Mouse (Mus musculus) forebrain, embryonic 14.5 days (tissue): ENCODE results near the gene Acy3. TPM values are rescaled to one million over a fixed set of nuclear protein-coding genes. Genes with fewer than 3 reads are reported as not detected.

Source experiments
- ATAC-seq: fragments of 200-750 bp; cut with Nextera tagmentation; 2 replicates; pipeline ENCODE4 v1.8.0; 2017; ENCODE audit warnings: mild to moderate bottlenecking, moderate library complexity
- DNase-seq: peaks from one replicate; pipeline ENCODE4 v3.0.0-alpha.2; 2015; ENCODE audit warnings: low spot score
- H3K27ac ChIP-seq: fragments of 300-500 bp; sonication (generic); 2 replicates; pipeline ENCODE4 v1.5.1; 2014; ENCODE audit warnings: low read depth, mild to moderate bottlenecking, control low read depth, low read length, moderate library complexity
- H3K27me3 ChIP-seq: fragments of 300-500 bp; sonication (generic); replicated peaks from 2 replicates; pipeline ENCODE4 v1.6.1; 2014; ENCODE audit warnings: low read length, control low read depth, mixed read lengths; ENCODE audit not compliant: control insufficient read depth, insufficient read depth
- H3K36me3 ChIP-seq: fragments of 300-500 bp; sonication (generic); 2 replicates; pipeline ENCODE4 v1.6.1; 2014; ENCODE audit warnings: low read length, control low read depth; ENCODE audit not compliant: control insufficient read depth, insufficient read depth
- H3K4me1 ChIP-seq: fragments of 300-500 bp; sonication (generic); 2 replicates; pipeline ENCODE4 v1.6.1; 2014; ENCODE audit warnings: antibody characterized with exemption, low read length, control low read depth; ENCODE audit not compliant: control insufficient read depth, insufficient read depth
- H3K4me2 ChIP-seq: fragments of 300-500 bp; sonication (generic); 2 replicates; pipeline ENCODE4 v1.6.1; 2014; ENCODE audit warnings: mild to moderate bottlenecking, control low read depth, low read length
- H3K4me3 ChIP-seq: fragments of 300-500 bp; sonication (generic); 2 replicates; pipeline ENCODE4 v1.5.1; 2014; ENCODE audit warnings: low read depth, low read length, control low read depth
- H3K9ac ChIP-seq: fragments of 300-500 bp; sonication (generic); 2 replicates; pipeline ENCODE4 v1.6.1; 2014; ENCODE audit warnings: mild to moderate bottlenecking, low read length, control low read depth, moderate library complexity
- H3K9me3 ChIP-seq: fragments of 300-500 bp; sonication (generic); replicated peaks from 2 replicates; pipeline ENCODE4 v1.6.1; 2016; ENCODE audit warnings: low read length, control low read depth, mixed read lengths; ENCODE audit not compliant: control insufficient read depth
- WGBS: fragments of 180-500 bp; shearing (Covaris S2); extraction: QIAGEN DNeasy Blood & Tissue Kit; methylation state at CpG from one replicate; pipeline ENCODE4 v1.1.7; 2014; 5-methylcytosine and 5-hydroxymethylcytosine counted together
- polyA plus RNA-seq: library from polyadenylated mRNA; unstranded; fragments of >200 nt; fragmentation: Nextera tagmentation; extraction: Ambion mirVana; gene quantifications from 2 replicates; pipeline ENCODE4 v1.2.1, GENCODE M21; 2014

Acy3 gene
- polyA plus RNA-seq, 1 experiment from 2014 or later, result 2.3 TPM

DNA sequence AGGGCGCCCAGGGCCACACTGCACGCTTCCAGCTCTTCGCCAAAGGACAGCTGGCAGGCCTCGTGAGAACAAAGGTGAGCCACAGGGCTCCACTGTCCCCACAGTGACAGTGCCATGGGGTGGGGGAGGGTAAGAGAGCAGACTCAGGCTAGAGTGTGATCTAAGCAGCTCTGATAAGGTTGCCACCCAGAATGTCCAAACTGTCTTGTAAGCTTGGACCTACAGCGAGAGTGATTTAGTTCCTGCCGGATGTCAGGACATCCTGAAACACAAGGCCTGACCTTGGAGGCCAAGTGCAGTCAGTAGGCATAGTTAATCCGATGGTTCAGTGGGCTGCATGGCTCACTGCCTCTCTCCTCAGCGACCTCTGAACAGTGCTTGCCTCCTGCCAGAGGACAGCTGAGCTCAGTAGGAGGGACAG lies 1.1 kb upstream of the Acy3 start:
- H3K4me3 ChIP-seq, result no peak overlapping the region
- no peak for ATAC-seq
- no peak overlapping the region for H3K4me2 ChIP-seq
- DNase-seq, result no peak
- no peaks in the 10 kb centered on the region for H3K4me1 ChIP-seq
- H3K27ac ChIP-seq, result no peak overlapping the region
- H3K36me3 ChIP-seq, result no peaks in the 10 kb centered on the region
- no peak overlapping the region for H3K9ac ChIP-seq
- H3K27me3 ChIP-seq, result no peaks in the 10 kb centered on the region
- H3K9me3 ChIP-seq, result no peaks in the 10 kb centered on the region
- WGBS, result 39% methylated on average over 8 of the region's 8 CpGs

DNA sequence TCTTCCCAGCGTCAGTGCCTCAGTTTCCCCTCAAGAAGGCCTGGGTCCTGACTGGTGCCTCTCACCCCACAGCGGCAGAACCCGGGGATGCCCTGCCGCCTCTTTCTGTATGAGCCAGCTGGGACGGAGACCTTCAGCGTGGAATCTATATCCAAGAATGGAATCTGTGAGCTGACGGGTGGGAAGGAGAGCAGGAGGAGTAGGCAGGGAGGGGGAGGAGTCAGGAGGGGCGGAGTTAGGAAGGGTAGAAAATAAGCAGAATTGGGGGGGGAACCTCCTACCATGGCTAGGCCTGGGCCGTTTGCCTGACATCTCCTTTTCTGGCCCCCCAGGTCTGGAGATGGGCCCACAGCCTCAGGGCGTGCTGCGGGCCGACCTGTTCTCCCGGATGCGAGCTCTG lies 1.7 kb downstream of the Acy3 start:
- Histone ChIP-seq H3K27me3 (no peaks in the 10 kb centered on the region), H3K36me3 (no peaks in the 10 kb centered on the region), H3K9ac (no peak overlapping the region), H3K9me3 (no peaks in the 10 kb centered on the region), H3K4me2 (no peak overlapping the region), H3K4me3 (no peak overlapping the region), H3K4me1 (no peaks in the 10 kb centered on the region), H3K27ac (no peak overlapping the region)
- WGBS, result 88% methylated on average over 14 of the region's 14 CpGs
- DNase-seq (no peak), ATAC-seq (no peak)

GRCm38 (mm10) chr19:3988750-3989149 lies 2.4 kb downstream of the Acy3 start:
- Histone ChIP-seq H3K9me3 (no peaks in the 10 kb centered on the region), H3K4me2 (no peak overlapping the region), H3K36me3 (no peaks in the 10 kb centered on the region), H3K9ac (no peak overlapping the region), H3K4me1 (no peaks in the 10 kb centered on the region), H3K4me3 (no peak overlapping the region), H3K27me3 (no peaks in the 10 kb centered on the region), H3K27ac (no peak overlapping the region)
- DNase-seq (no peak), ATAC-seq (no peak)
- WGBS, result 86% methylated on average over 4 of the region's 4 CpGs

- no peak for DNase-seq
- Histone ChIP-seq H3K4me1 (no peaks in the 10 kb centered on the region), H3K36me3 (no peaks in the 10 kb centered on the region), H3K9ac (no peak overlapping the region), H3K27me3 (no peaks in the 10 kb centered on the region), H3K4me2 (no peak overlapping the region), H3K4me3 (no peak overlapping the region), H3K9me3 (no peaks in the 10 kb centered on the region), H3K27ac (no peak overlapping the region)
- ATAC-seq, result no peak
- WGBS, result 76% methylated on average over 6 of the region's 6 CpGs
Observed at GRCm38 (mm10) chr19:3990804-3991203, 4.4 kb downstream of the Acy3 start.

GRCm38 (mm10) chr19:3991562-3991961 lies 5.2 kb downstream of the Acy3 start:
- no peak overlapping the region for H3K4me3 ChIP-seq
- no peak overlapping the region for H3K4me2 ChIP-seq
- H3K36me3 ChIP-seq, result no peaks in the 10 kb centered on the region
- DNase-seq (no peak), ATAC-seq (no peak)
- no peaks in the 10 kb centered on the region for H3K27me3 ChIP-seq
- H3K9ac ChIP-seq, result no peak overlapping the region
- no peak overlapping the region for H3K27ac ChIP-seq
- no peaks in the 10 kb centered on the region for H3K9me3 ChIP-seq
- 98% methylated on average over 3 of the region's 3 CpGs for WGBS
- no peaks in the 10 kb centered on the region for H3K4me1 ChIP-seq

- DNase-seq (no peak), ATAC-seq (no peak)
- no peak overlapping the region for H3K4me3 ChIP-seq
- no peak overlapping the region for H3K4me2 ChIP-seq
- no peaks in the 10 kb centered on the region for H3K9me3 ChIP-seq
- H3K27me3 ChIP-seq, result no peaks in the 10 kb centered on the region
- H3K36me3 ChIP-seq, result no peaks in the 10 kb centered on the region
- no peak overlapping the region for H3K9ac ChIP-seq
- no peak overlapping the region for H3K27ac ChIP-seq
- WGBS, result 82% methylated on average over 3 of the region's 3 CpGs
- no peaks in the 10 kb centered on the region for H3K4me1 ChIP-seq
Observed at GRCm38 (mm10) chr19:3991966-3992365, 5.6 kb downstream of the Acy3 start.

DNA sequence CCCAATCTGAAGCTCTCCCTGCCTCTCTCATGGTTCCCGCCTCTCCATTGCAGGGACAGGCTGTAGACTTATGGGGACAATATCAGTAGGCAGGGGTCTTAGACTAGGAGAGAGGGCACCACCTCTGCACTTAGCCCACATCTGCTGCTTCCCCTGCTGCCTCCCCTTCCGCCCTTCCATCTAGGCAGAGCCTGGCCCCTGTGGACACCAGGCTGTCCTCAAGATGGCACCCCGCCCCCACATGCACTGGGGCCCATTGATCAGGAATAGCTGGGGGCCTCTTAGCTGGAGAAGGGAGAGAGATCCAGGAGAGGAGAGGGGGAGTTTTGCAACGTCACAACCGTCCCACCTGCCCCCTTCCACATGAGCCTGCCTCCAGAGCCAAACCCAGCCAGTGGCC lies 6.0 kb downstream of the Acy3 start, which contains the start of gene Tbx10:
Tbx10 (plus strand) TSS at position 337 of the 400 bp plus-strand sequence.
- DNase-seq (no peak), ATAC-seq (no peak)
- Histone ChIP-seq H3K9me3 (no peaks in the 10 kb centered on the region), H3K4me1 (no peaks in the 10 kb centered on the region), H3K27me3 (no peaks in the 10 kb centered on the region), H3K36me3 (no peaks in the 10 kb centered on the region), H3K9ac (no peak within 1 kb of the TSS), H3K27ac (no peak within 1 kb of the TSS), H3K4me2 (no peak within 1 kb of the TSS), H3K4me3 (no peak within 1 kb of the TSS)
- WGBS, result 51% methylated on average over 5 of the region's 5 CpGs

DNA sequence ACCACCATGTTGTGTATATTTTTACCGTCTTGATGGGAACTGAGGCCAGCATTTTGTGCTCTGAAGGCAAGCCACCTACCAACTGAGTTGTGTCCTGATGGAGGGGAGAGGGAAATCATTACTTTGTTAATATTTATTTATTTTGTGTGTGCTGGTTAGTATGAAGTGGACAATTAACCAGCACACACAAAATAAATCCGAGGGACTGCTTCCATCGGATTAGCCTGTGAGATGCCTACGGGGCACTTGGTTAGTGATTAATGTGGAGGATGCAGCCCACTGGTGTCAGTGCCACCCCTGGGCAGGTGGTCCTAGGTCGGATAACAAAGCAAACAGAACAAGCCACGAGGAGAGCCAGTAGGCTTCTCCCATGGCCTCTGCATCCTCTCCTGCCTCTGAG lies 8.6 kb downstream of the Acy3 start:
- Histone ChIP-seq H3K9me3 (no peaks in the 10 kb centered on the region), H3K4me3 (no peak overlapping the region), H3K4me2 (no peak overlapping the region), H3K9ac (no peak overlapping the region), H3K27me3 (no peaks in the 10 kb centered on the region), H3K27ac (no peak overlapping the region), H3K4me1 (peaks cover 4% of the 10 kb centered on the region), H3K36me3 (no peaks in the 10 kb centered on the region)
- WGBS, result 73% methylated on average over 6 of the region's 6 CpGs
- no peak for DNase-seq
- no peak for ATAC-seq

DNA sequence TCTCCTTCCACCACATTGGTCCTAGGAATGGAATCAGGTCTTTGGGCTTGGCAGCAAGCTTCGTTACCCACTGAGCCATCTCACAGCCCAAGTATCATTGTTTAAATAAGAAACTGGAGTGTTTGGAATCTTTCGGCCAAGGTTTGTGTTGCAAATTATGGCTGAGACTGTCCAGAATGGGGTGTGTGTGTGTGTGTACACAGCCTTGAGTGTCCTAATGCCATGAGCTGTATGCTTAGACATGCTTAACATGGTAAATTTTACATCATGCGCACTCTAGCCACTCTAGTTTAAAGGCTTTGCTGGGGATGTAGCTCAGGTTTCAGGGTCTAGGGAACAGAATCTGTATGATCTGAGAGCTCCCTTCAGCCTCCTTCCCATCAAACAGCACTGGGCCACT lies 9.1 kb downstream of the Acy3 start:
- Histone ChIP-seq H3K4me2 (no peak overlapping the region), H3K9me3 (no peaks in the 10 kb centered on the region), H3K27ac (no peak overlapping the region), H3K27me3 (no peaks in the 10 kb centered on the region), H3K36me3 (no peaks in the 10 kb centered on the region), H3K9ac (no peak overlapping the region), H3K4me1 (peaks cover 4% of the 10 kb centered on the region), H3K4me3 (no peak overlapping the region)
- no peak for DNase-seq
- whole genome bisulfite sequencing, result 90% methylated on average over 3 of the region's 3 CpGs
- no peak for ATAC-seq
